Mouse (Mus musculus): Measurements from ENCODE around the gene Stxbp2. TPM values are rescaled to one million over a fixed set of nuclear protein-coding genes. Genes with fewer than 3 reads are reported as not detected.

The Stxbp2 gene
- polyA plus RNA-seq, 1 experiment from 2014 or later, result 27.9 TPM

DNA sequence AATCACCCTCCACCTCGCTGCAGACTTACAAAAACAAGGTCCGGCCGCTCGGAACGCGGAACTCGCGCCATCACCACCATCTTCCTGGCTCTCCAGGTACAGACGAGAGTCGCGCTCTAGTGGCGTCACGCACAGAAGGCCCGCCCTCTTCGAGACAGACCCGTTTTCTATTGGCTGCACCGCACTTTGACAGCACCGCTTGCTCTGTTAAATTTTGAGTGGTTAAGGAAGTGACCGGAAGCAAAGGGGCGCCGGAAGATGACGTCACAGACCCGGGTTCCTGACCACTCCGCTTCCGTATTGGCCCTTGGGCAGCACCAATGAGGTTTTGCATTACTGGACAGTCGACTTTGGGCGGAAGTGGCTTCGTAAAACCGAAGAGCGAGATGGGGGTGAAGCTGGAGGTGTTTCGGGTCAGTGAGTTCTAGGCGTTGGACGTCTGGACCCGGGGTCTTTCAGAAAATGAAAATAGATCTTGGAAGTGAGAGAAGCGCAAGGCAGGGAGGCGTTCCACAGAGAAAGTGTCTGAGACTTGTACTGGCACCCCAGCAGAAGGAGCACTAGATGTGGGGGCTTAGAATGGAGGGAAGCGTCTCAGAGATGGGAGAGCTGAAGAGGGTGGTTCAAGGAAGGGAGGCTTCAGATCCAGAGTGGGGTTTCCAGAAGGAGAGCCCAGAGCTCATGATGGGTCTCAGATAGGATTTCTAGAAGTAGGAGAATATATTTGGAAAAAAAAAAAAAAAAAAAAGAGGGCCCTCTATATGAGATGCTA is 9.4 kb upstream of the Stxbp2 start, which contains the start of the genes Xab2 and Pet100:
Xab2 (minus strand) TSS at position 118 of the 772 bp plus-strand sequence.
Pet100 (plus strand) TSS at position 350 of the 772 bp plus-strand sequence.
- H3K36me3 ChIP-seq (ENCODE audit: control insufficient read depth, insufficient read depth, low read length), result peaks cover 11% of the 10 kb centered on the region; the same call in 1 of the 2 replicates
- peak within 1 kb of the TSS; percentile 83 for H3K4me3 ChIP-seq (ENCODE audit: low read depth, low read length)
- peak within 1 kb of the TSS; percentile 64 for H3K9ac ChIP-seq (ENCODE audit: low read length)
- no peaks in the 10 kb centered on the region for H3K9me3 ChIP-seq (ENCODE audit: control insufficient read depth, low read length)
- H3K27ac ChIP-seq (replicated peaks; ENCODE audit: low read depth, low read length), result no peak within 1 kb of the TSS
- peaks cover 7% of the 10 kb centered on the region; the same call in 1 of the 2 replicates for H3K4me1 ChIP-seq (ENCODE audit: control insufficient read depth, insufficient read depth, low read length)
- ATAC-seq (ENCODE audit: insufficient number of reproducible peaks, low FRiP score, low TSS enrichment, low read depth) (peak; percentile 98), DNase-seq (ENCODE audit: low spot score) (peak; percentile 100)
- whole genome bisulfite sequencing, result under 1% methylated on average over 37 of the region's 37 CpGs
- peak within 1 kb of the TSS; percentile 71 for H3K4me2 ChIP-seq (ENCODE audit: low read depth, severe bottlenecking)
- no peaks in the 10 kb centered on the region for H3K27me3 ChIP-seq (ENCODE audit: control insufficient read depth, insufficient read depth, low read length)

- ATAC-seq (ENCODE audit: insufficient number of reproducible peaks, low FRiP score, low TSS enrichment, low read depth), result no peak
Measured at GRCm38 (mm10) chr8:3622119-3622518, 8.6 kb upstream of the Stxbp2 start.

DNA sequence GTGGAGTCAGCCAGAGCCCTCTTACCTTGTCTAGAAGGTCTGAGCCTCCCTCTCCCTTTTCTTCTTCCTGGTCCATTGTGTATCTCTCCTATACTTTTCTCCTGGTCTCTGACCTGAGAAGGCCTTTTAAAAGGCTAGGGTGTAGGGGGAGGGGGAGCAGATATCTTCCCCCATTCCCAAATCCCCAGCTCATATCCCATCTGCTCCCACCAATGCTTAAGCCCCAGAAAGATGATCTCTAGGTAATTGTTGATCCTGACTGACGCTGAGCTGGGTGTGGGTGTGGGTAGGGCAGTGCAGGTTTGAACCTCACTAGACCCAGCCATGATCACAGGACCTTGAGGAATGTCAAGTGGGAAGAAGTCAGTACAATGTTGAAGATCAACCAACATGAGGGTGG is 5.3 kb upstream of the Stxbp2 start, which contains the start of gene Pcp2:
Pcp2 (minus strand) TSS at position 101 of the 400 bp plus-strand sequence.
- Histone ChIP-seq H3K4me2 (ENCODE audit: low read depth, severe bottlenecking) (no peak within 1 kb of the TSS), H3K27me3 (ENCODE audit: control insufficient read depth, insufficient read depth, low read length) (no peaks in the 10 kb centered on the region), H3K9ac (ENCODE audit: low read length) (no peak within 1 kb of the TSS), H3K4me1 (ENCODE audit: control insufficient read depth, insufficient read depth, low read length) (peaks cover 4% of the 10 kb centered on the region; the same call in 1 of the 2 replicates), H3K27ac (replicated peaks; ENCODE audit: low read depth, low read length) (no peak within 1 kb of the TSS), H3K9me3 (ENCODE audit: control insufficient read depth, low read length) (no peaks in the 10 kb centered on the region), H3K36me3 (ENCODE audit: control insufficient read depth, insufficient read depth, low read length) (no peaks in the 10 kb centered on the region), H3K4me3 (ENCODE audit: low read depth, low read length) (no peak within 1 kb of the TSS)
- WGBS, result 52% methylated on average over 1 of the region's 1 CpGs
- DNase-seq (ENCODE audit: low spot score) (no peak), ATAC-seq (ENCODE audit: insufficient number of reproducible peaks, low FRiP score, low TSS enrichment, low read depth) (no peak)

More at GRCm38 (mm10) chr8:3622119-3622518, 8.6 kb upstream of the Stxbp2 start:
- Histone ChIP-seq H3K9me3 (ENCODE audit: control insufficient read depth, low read length) (no peaks in the 10 kb centered on the region), H3K27me3 (ENCODE audit: control insufficient read depth, insufficient read depth, low read length) (no peaks in the 10 kb centered on the region), H3K27ac (replicated peaks; ENCODE audit: low read depth, low read length) (no peak overlapping the region), H3K9ac (ENCODE audit: low read length) (no peak overlapping the region), H3K4me1 (ENCODE audit: control insufficient read depth, insufficient read depth, low read length) (peaks cover 7% of the 10 kb centered on the region; the same call in 1 of the 2 replicates), H3K4me2 (ENCODE audit: low read depth, severe bottlenecking) (peak overlapping the region; percentile 48), H3K36me3 (ENCODE audit: control insufficient read depth, insufficient read depth, low read length) (peaks cover 5% of the 10 kb centered on the region; the same call in 1 of the 2 replicates), H3K4me3 (ENCODE audit: low read depth, low read length) (peak overlapping the region; percentile 83)
- DNase-seq (ENCODE audit: low spot score), result no peak
- 70% methylated on average over 8 of the region's 8 CpGs for WGBS

DNA sequence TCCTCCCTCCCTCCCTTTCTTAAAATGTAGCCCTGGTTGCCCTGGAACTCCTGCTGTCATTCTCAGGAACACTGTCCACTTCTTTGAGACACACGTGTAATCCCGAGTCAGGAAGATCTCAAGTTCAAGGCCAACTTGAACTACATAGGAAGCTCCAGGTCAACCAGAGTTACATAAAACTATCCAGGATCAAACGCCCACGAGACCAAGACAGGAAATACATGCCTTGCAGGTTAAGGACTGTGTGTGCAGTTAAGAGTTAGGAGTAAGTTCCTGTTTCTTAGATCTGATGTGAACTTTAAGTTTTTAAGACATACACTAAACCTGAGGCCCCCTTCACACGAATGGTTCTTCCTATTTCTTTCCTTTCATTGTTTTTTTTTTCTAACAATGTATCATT is 3.8 kb upstream of the Stxbp2 start:
- H3K4me3 ChIP-seq (ENCODE audit: low read depth, low read length), result no peak overlapping the region
- H3K9me3 ChIP-seq (ENCODE audit: control insufficient read depth, low read length), result no peaks in the 10 kb centered on the region
- H3K27ac ChIP-seq (replicated peaks; ENCODE audit: low read depth, low read length), result no peak overlapping the region
- H3K27me3 ChIP-seq (ENCODE audit: control insufficient read depth, insufficient read depth, low read length), result no peaks in the 10 kb centered on the region
- DNase-seq (ENCODE audit: low spot score) (no peak), ATAC-seq (ENCODE audit: insufficient number of reproducible peaks, low FRiP score, low TSS enrichment, low read depth) (no peak)
- 61% methylated on average over 5 of the region's 5 CpGs for WGBS
- no peaks in the 10 kb centered on the region for H3K36me3 ChIP-seq (ENCODE audit: control insufficient read depth, insufficient read depth, low read length)
- no peak overlapping the region for H3K9ac ChIP-seq (ENCODE audit: low read length)
- H3K4me2 ChIP-seq (ENCODE audit: low read depth, severe bottlenecking), result no peak overlapping the region
- 0 out of 2 replicates have a peak, but pooled peaks cover 3% of the 10 kb centered on the region for H3K4me1 ChIP-seq (ENCODE audit: control insufficient read depth, insufficient read depth, low read length)

- Histone ChIP-seq H3K9me3 (ENCODE audit: control insufficient read depth, low read length) (no peaks in the 10 kb centered on the region), H3K4me2 (ENCODE audit: low read depth, severe bottlenecking) (no peak overlapping the region), H3K27ac (replicated peaks; ENCODE audit: low read depth, low read length) (no peak overlapping the region), H3K27me3 (ENCODE audit: control insufficient read depth, insufficient read depth, low read length) (no peaks in the 10 kb centered on the region), H3K4me3 (ENCODE audit: low read depth, low read length) (no peak overlapping the region), H3K9ac (ENCODE audit: low read length) (no peak overlapping the region), H3K4me1 (ENCODE audit: control insufficient read depth, insufficient read depth, low read length) (no peaks in the 10 kb centered on the region), H3K36me3 (ENCODE audit: control insufficient read depth, insufficient read depth, low read length) (no peaks in the 10 kb centered on the region)
- WGBS, result 25% methylated on average over 5 of the region's 5 CpGs
- ATAC-seq (ENCODE audit: insufficient number of reproducible peaks, low FRiP score, low TSS enrichment, low read depth), result no peak
- DNase-seq (ENCODE audit: low spot score), result peak; percentile 31
Measured at GRCm38 (mm10) chr8:3628014-3628413, 2.7 kb upstream of the Stxbp2 start.

DNA sequence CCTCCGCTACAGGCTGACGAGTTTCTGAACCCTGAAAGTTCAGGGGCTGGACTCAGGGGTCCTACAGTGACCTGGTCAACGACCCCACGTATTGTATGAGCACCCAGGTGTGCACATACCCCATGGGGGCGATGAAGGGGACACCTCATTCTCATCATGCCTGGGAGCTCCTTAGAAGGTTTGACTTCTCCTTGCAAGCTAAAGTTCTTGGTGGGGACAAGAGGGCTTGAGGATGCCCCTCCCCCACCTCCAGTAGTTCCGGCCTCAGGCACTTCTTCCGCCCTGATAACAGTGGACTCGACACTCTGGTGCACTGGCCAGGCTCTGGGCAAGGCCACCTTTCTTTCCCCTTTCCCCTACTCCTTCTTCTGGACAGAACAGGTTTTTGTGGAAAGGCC is 722 bp downstream of the Stxbp2 start:
- DNase-seq (ENCODE audit: low spot score), result peak; percentile 24
- ATAC-seq (ENCODE audit: insufficient number of reproducible peaks, low FRiP score, low TSS enrichment, low read depth), result 0 out of 2 replicates have a peak, but pooled peaks have one; percentile 18
- H3K36me3 ChIP-seq (ENCODE audit: control insufficient read depth, insufficient read depth, low read length), result peaks cover 4% of the 10 kb centered on the region; the same call in 1 of the 2 replicates
- no peaks in the 10 kb centered on the region for H3K9me3 ChIP-seq (ENCODE audit: control insufficient read depth, low read length)
- peak overlapping the region; percentile 50 for H3K9ac ChIP-seq (ENCODE audit: low read length)
- no peaks in the 10 kb centered on the region for H3K4me1 ChIP-seq (ENCODE audit: control insufficient read depth, insufficient read depth, low read length)
- H3K27me3 ChIP-seq (ENCODE audit: control insufficient read depth, insufficient read depth, low read length), result no peaks in the 10 kb centered on the region
- no peak overlapping the region for H3K27ac ChIP-seq (replicated peaks; ENCODE audit: low read depth, low read length)
- 26% methylated on average over 8 of the region's 8 CpGs for WGBS
- peak overlapping the region; percentile 46 for H3K4me3 ChIP-seq (ENCODE audit: low read depth, low read length)
- peak overlapping the region; percentile 67 for H3K4me2 ChIP-seq (ENCODE audit: low read depth, severe bottlenecking)

GRCm38 (mm10) chr8:3645804-3646203 is 15.0 kb downstream of the Stxbp2 start:
- Histone ChIP-seq H3K4me2 (ENCODE audit: low read depth, severe bottlenecking) (no peak overlapping the region), H3K27me3 (ENCODE audit: control insufficient read depth, insufficient read depth, low read length) (no peaks in the 10 kb centered on the region), H3K36me3 (ENCODE audit: control insufficient read depth, insufficient read depth, low read length) (no peaks in the 10 kb centered on the region), H3K4me1 (ENCODE audit: control insufficient read depth, insufficient read depth, low read length) (no peaks in the 10 kb centered on the region), H3K9me3 (ENCODE audit: control insufficient read depth, low read length) (no peaks in the 10 kb centered on the region), H3K27ac (replicated peaks; ENCODE audit: low read depth, low read length) (no peak overlapping the region), H3K4me3 (ENCODE audit: low read depth, low read length) (no peak overlapping the region), H3K9ac (ENCODE audit: low read length) (no peak overlapping the region)
- WGBS, result 28% methylated on average over 5 of the region's 5 CpGs
- DNase-seq (ENCODE audit: low spot score) (no peak), ATAC-seq (ENCODE audit: insufficient number of reproducible peaks, low FRiP score, low TSS enrichment, low read depth) (no peak)

DNA sequence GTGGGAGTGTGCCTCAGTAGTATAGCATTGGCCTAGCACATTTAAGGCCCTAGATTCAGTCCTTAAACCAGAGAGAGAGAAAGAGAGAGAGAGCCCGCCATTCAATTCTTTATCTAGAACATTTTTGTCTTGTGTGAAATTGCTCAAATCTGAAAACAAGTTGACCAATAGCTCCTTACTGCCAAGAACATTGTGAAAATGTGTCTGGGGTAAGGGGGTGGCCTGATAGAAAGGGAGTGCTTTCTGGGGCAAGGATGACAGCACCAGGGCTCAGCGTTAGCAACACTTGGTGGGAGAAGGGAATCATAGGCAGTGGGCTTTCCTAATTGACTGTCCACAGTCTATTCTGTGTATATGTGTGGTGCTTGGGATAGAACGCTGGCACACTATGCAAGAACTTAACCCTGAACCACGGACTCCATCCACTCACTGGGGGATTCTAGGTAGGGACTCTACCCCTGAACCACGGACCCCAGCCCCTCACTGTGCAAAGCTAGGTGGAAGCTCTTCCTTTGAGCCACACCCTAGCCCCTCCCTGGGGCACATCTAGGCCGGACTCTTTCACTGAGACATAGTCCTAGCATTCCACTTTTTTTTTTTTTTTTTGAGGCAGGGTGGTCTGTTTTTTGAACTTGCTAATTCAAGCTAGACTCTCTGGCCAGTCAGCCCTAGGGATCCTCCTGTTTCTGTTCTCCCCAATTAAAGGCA is 16.2 kb downstream of the Stxbp2 start:
- no peaks in the 10 kb centered on the region for H3K4me1 ChIP-seq (ENCODE audit: control insufficient read depth, insufficient read depth, low read length)
- 84% methylated on average over 6 of the region's 6 CpGs for WGBS
- no peaks in the 10 kb centered on the region for H3K27me3 ChIP-seq (ENCODE audit: control insufficient read depth, insufficient read depth, low read length)
- H3K9ac ChIP-seq (ENCODE audit: low read length), result no peak overlapping the region
- no peak for DNase-seq (ENCODE audit: low spot score)
- no peak overlapping the region for H3K4me3 ChIP-seq (ENCODE audit: low read depth, low read length)
- no peak overlapping the region for H3K4me2 ChIP-seq (ENCODE audit: low read depth, severe bottlenecking)
- H3K36me3 ChIP-seq (ENCODE audit: control insufficient read depth, insufficient read depth, low read length), result no peaks in the 10 kb centered on the region
- no peak overlapping the region for H3K27ac ChIP-seq (replicated peaks; ENCODE audit: low read depth, low read length)
- ATAC-seq (ENCODE audit: insufficient number of reproducible peaks, low FRiP score, low TSS enrichment, low read depth), result no peak
- no peaks in the 10 kb centered on the region for H3K9me3 ChIP-seq (ENCODE audit: control insufficient read depth, low read length)
